Mouse (Mus musculus) kidney, postnatal 0 days (tissue): ENCODE results near the gene Trpm5. TPM values are rescaled to one million over a fixed set of nuclear protein-coding genes. Genes with fewer than 3 reads are reported as not detected.
A peak's percentile ranks its signal among the peaks of the same experiment; 100 is the strongest.

ENCODE experiments used
- ATAC-seq: fragments of 200-750 bp; cut with Nextera tagmentation; replicated peaks from 2 replicates; pipeline ENCODE4 v1.8.0; 2017; ENCODE audit warnings: low read depth, moderate number of reproducible peaks, moderate TSS enrichment, moderate library complexity; ENCODE audit not compliant: low FRiP score
- DNase-seq: peaks from one replicate; pipeline ENCODE4 v3.0.0-alpha.2; 2016; ENCODE audit warnings: low spot score
- H3K27ac ChIP-seq: fragments of 300-500 bp; sonication (generic); 2 replicates; pipeline ENCODE4 v1.5.1; 2014; ENCODE audit warnings: mild to moderate bottlenecking
- H3K27me3 ChIP-seq: fragments of 300-500 bp; sonication (generic); 2 replicates; pipeline ENCODE4 v1.6.1; 2014; ENCODE audit warnings: low read length, mixed read lengths; ENCODE audit not compliant: insufficient read depth
- H3K36me3 ChIP-seq: fragments of 300-500 bp; sonication (generic); 2 replicates; pipeline ENCODE4 v1.6.1; 2014; ENCODE audit warnings: low read length, mixed read lengths; ENCODE audit not compliant: insufficient read depth
- H3K4me1 ChIP-seq: fragments of 300-500 bp; sonication (generic); replicated peaks from 2 replicates; pipeline ENCODE4 v1.6.1; 2014; ENCODE audit warnings: antibody characterized with exemption, low read length, mixed read lengths; ENCODE audit not compliant: insufficient read depth
- H3K4me2 ChIP-seq: fragments of 300-500 bp; sonication (generic); 2 replicates; pipeline ENCODE4 v1.6.1; 2014; ENCODE audit warnings: mild to moderate bottlenecking, low read length, moderate library complexity, mixed read lengths
- H3K4me3 ChIP-seq: fragments of 300-500 bp; sonication (generic); replicated peaks from 2 replicates; pipeline ENCODE4 v1.5.1; 2014; ENCODE audit warnings: low read depth, low read length
- H3K9ac ChIP-seq: fragments of 300-500 bp; sonication (generic); 2 replicates; pipeline ENCODE4 v1.6.1; 2014; ENCODE audit warnings: low read depth, low read length
- H3K9me3 ChIP-seq: fragments of 300-500 bp; sonication (generic); replicated peaks from 2 replicates; pipeline ENCODE4 v1.6.1; 2016; ENCODE audit warnings: low read length, inconsistent platforms, mixed read lengths
- CTCF ChIP-seq: IDR thresholded peaks from 2 replicates; pipeline ENCODE4 v1.5.1; 2016; ENCODE audit warnings: antibody characterized with exemption, low read depth, mild to moderate bottlenecking, moderate library complexity
- WGBS: fragments of 180-500 bp; shearing (Covaris S2); extraction: QIAGEN DNeasy Blood & Tissue Kit; methylation state at CpG from one replicate; pipeline ENCODE4 v1.1.7; 2014; 5-methylcytosine and 5-hydroxymethylcytosine counted together
- polyA plus RNA-seq: library from polyadenylated mRNA; unstranded; fragments of >200 nt; fragmentation: Nextera tagmentation; extraction: Ambion mirVana; gene quantifications from 2 replicates; pipeline ENCODE4 v1.2.1, GENCODE M21; 2015

The Trpm5 gene
- polyA plus RNA-seq, 1 experiment from 2014 or later = 3.9 TPM

DNA sequence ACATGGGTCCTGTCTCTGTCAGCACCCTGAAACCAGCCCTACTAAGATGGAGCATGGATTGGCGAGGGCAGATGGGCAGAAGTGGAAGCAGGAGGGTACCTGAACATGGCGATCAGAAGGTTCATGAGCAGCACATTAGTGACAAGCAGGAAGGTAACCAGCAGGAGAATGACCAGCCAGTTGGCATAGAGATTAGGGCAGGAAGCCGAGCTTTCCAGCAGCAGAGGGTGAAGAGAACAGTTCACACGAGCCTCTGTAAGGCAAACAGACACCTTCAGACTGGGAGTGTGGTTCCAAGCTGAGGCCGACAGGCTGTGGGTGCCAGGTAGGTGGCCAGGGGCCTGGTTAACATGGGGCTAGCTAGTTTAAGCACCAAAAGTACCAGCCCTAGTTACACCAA is 19.0 kb downstream of the Trpm5 start:
- no peak for DNase-seq
- Histone ChIP-seq H3K36me3 (no peaks in the 10 kb centered on the region), H3K4me1 (peaks cover 4% of the 10 kb centered on the region; the same call in 1 of the 2 replicates), H3K27ac (no peak overlapping the region), H3K4me2 (no peak overlapping the region), H3K27me3 (no peaks in the 10 kb centered on the region), H3K9me3 (no peaks in the 10 kb centered on the region), H3K4me3 (no peak overlapping the region), H3K9ac (no peak overlapping the region)
- TF ChIP-seq CTCF = no peak
- no peak for ATAC-seq
- WGBS = 72% methylated on average over 5 of the region's 5 CpGs

DNA sequence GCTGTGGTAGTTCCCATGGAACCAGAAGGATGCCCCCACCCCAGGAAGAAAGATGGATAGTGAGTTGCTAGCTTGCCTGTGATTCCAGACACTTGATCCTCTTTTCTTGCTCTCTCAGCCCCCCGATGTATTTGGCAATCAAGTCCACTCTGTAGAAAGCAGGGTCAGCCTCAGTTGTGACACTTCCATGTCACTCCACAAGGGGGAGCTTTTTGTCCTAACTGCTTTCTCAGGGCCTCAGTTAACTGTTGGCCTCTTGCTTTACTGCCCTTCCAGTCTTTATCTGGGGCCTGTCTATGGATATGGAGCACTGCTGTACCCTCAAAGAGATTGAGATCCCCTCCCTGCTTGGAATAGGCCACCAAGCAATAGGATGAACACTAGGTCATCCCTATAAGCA is 21.4 kb downstream of the Trpm5 start:
- WGBS = 50% methylated on average over 1 of the region's 1 CpGs
- ATAC-seq (no peak), DNase-seq (peak; percentile 69)
- Histone ChIP-seq H3K36me3 (0 out of 2 replicates have a peak, but pooled peaks cover under 1% of the 10 kb centered on the region), H3K4me2 (no peak overlapping the region), H3K27me3 (no peaks in the 10 kb centered on the region), H3K4me1 (peaks cover 12% of the 10 kb centered on the region), H3K27ac (no peak overlapping the region), H3K4me3 (no peak overlapping the region), H3K9me3 (no peaks in the 10 kb centered on the region), H3K9ac (no peak overlapping the region)
- TF ChIP-seq CTCF = peak; percentile 75

GRCm38 (mm10) chr7:143072605-143073004 is 21.8 kb downstream of the Trpm5 start:
- H3K9ac ChIP-seq = no peak overlapping the region
- no peak for TF ChIP-seq CTCF
- 85% methylated on average over 5 of the region's 5 CpGs for WGBS

DNA sequence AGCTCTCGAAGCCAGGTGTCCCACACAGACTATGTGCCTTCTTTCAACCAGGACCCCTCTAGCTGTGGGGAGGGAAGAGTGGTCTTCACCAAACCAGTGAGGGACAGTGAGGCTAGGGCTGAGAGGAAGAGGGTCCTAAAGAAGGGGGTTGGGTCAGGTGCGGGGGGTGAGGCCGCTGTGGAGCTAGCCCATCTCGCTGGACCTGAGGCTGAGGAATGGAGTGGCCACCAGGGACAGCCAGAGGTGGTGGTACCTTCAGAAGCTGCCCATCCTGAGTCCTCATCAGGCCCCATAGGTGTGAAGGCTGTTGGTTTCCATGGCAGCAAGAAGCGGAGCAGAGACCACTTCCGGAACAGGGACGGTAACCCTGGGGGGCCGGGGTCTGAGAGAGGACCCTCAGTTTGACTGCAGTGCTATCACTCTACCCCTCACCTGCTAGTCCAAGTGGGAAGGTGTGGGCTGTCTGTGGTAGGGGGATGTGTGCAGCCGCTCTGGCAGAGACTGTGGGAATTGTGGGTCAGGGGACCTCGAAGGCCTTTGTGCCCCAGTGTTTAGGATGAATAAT is 23.9 kb downstream of the Trpm5 start:
- Histone ChIP-seq H3K27me3 (no peaks in the 10 kb centered on the region), H3K4me2 (peak overlapping the region; percentile 89), H3K9me3 (no peaks in the 10 kb centered on the region), H3K36me3 (peaks cover 24% of the 10 kb centered on the region), H3K4me3 (peak overlapping the region; percentile 57), H3K27ac (no peak overlapping the region), H3K4me1 (peaks cover 12% of the 10 kb centered on the region), H3K9ac (peak overlapping the region; percentile 74)
- TF ChIP-seq CTCF = no peak
- WGBS = 85% methylated on average over 10 of the region's 10 CpGs
- DNase-seq (no peak), ATAC-seq (no peak)

More at GRCm38 (mm10) chr7:143072605-143073004, 21.8 kb downstream of the Trpm5 start:
- no peak overlapping the region for H3K4me3 ChIP-seq
- H3K4me2 ChIP-seq = no peak overlapping the region
- H3K9me3 ChIP-seq = no peaks in the 10 kb centered on the region
- H3K36me3 ChIP-seq = 0 out of 2 replicates have a peak, but pooled peaks cover 4% of the 10 kb centered on the region
- H3K4me1 ChIP-seq = peaks cover 12% of the 10 kb centered on the region
- DNase-seq = no peak
- H3K27me3 ChIP-seq = no peaks in the 10 kb centered on the region
- H3K27ac ChIP-seq = no peak overlapping the region
- ATAC-seq = no peak

DNA sequence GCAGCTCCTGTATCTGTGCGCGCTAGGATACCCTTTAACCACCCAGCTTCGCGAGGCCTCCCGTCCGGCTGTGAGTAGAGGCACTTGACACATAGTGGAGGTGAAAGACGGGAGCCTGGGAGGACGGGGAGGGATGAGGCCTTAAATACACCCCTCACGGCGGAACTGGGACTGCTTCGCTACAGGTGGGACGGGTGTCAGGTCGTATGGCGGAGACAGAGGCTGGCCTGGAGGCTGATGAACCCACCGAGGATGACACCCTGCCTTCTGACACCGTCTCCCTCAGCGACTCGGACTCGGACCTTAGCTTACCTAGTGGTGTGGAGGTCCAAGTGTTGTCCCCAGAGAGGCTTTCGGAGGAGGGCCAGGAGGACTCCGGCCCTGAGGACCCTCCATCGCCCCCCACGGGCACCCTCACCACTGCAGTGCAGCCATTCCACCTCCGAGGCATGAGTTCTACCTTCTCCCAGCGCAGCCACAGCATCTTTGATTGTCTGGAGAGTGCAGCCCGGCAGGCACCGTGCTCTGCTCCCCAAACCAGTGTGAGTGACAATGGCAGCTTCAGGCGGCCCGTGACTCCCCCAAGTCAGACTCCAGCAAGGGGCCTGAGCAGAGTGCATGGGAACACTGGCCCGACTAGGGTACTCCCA is 24.6 kb downstream of the Trpm5 start:
- H3K4me2 ChIP-seq = peak overlapping the region; percentile 89
- no peaks in the 10 kb centered on the region for H3K27me3 ChIP-seq
- H3K9ac ChIP-seq = peak overlapping the region; percentile 74
- peaks cover 12% of the 10 kb centered on the region for H3K4me1 ChIP-seq
- ATAC-seq (no peak), DNase-seq (peak; percentile 43)
- WGBS = 8% methylated on average over 30 of the region's 30 CpGs
- H3K36me3 ChIP-seq = peaks cover 31% of the 10 kb centered on the region
- no peaks in the 10 kb centered on the region for H3K9me3 ChIP-seq
- H3K4me3 ChIP-seq = peak overlapping the region; percentile 57
- peak overlapping the region; percentile 86 for H3K27ac ChIP-seq
- TF ChIP-seq CTCF = no peak

GRCm38 (mm10) chr7:143068882-143069591 is 25.4 kb downstream of the Trpm5 start, which contains the start of gene Tssc4:
Tssc4 (plus strand) TSS chr7:143069249.
- peak; percentile 99 for DNase-seq
- Histone ChIP-seq H3K36me3 (peaks cover 39% of the 10 kb centered on the region), H3K9me3 (no peaks in the 10 kb centered on the region), H3K27me3 (no peaks in the 10 kb centered on the region), H3K4me2 (peak within 1 kb of the TSS; percentile 89), H3K4me1 (peaks cover 12% of the 10 kb centered on the region), H3K4me3 (peak within 1 kb of the TSS; percentile 57), H3K27ac (peak within 1 kb of the TSS; percentile 86), H3K9ac (peak within 1 kb of the TSS; percentile 74)
- TF ChIP-seq CTCF = no peak
- ATAC-seq = peak; percentile 96
- WGBS = 0% methylated on average over 51 of the region's 51 CpGs
